Mouse (Mus musculus) embryonic facial prominence, embryonic 15.5 days (tissue): Measurements from ENCODE around the gene Grb10. TPM values are rescaled to one million over a fixed set of nuclear protein-coding genes. Genes with fewer than 3 reads are reported as not detected.

ENCODE experiments used
- ATAC-seq: fragments of 200-750 bp; cut with Nextera tagmentation; 2 replicates; pipeline ENCODE4 v1.8.0; 2017; ENCODE audit warnings: low read depth, moderate TSS enrichment; ENCODE audit not compliant: insufficient number of reproducible peaks, low FRiP score, low TSS enrichment
- H3K27ac ChIP-seq: fragments of 300-500 bp; sonication (generic); replicated peaks from 2 replicates; pipeline ENCODE4 v1.5.1; 2015; ENCODE audit warnings: mild to moderate bottlenecking, inconsistent platforms
- H3K27me3 ChIP-seq: fragments of 300-500 bp; sonication (generic); 2 replicates; pipeline ENCODE4 v1.6.1; 2015; ENCODE audit warnings: inconsistent platforms
- H3K36me3 ChIP-seq: fragments of 300-500 bp; sonication (generic); 2 replicates; pipeline ENCODE4 v1.6.1; 2015; ENCODE audit warnings: mild to moderate bottlenecking, inconsistent platforms
- H3K4me1 ChIP-seq: fragments of 300-500 bp; sonication (generic); 2 replicates; pipeline ENCODE4 v1.6.1; 2015; ENCODE audit warnings: inconsistent platforms
- H3K4me2 ChIP-seq: fragments of 300-500 bp; sonication (generic); replicated peaks from 2 replicates; pipeline ENCODE4 v1.6.1; 2015; ENCODE audit warnings: mild to moderate bottlenecking, inconsistent platforms
- H3K4me3 ChIP-seq: fragments of 300-500 bp; sonication (generic); replicated peaks from 2 replicates; pipeline ENCODE4 v1.5.1; 2015; ENCODE audit warnings: mild to moderate bottlenecking, inconsistent platforms
- H3K9ac ChIP-seq: fragments of 300-500 bp; sonication (generic); 2 replicates; pipeline ENCODE4 v1.6.1; 2015; ENCODE audit warnings: inconsistent platforms
- H3K9me3 ChIP-seq: fragments of 300-500 bp; sonication (generic); replicated peaks from 2 replicates; pipeline ENCODE4 v1.6.1; 2016; ENCODE audit warnings: inconsistent platforms
- WGBS: fragments of 180-500 bp; shearing (Covaris S2); methylation state at CpG from one replicate; pipeline ENCODE4 v1.1.7; 2015; 5-methylcytosine and 5-hydroxymethylcytosine counted together
- polyA plus RNA-seq: library from polyadenylated mRNA; unstranded; fragments of >200 nt; fragmentation: Nextera tagmentation; extraction: Ambion mirVana; gene quantifications from 2 replicates; pipeline ENCODE4 v1.2.1, GENCODE M21; 2015

The Grb10 gene
- polyA plus RNA-seq, 1 experiment from 2014 or later, result 396 TPM

- Histone ChIP-seq H3K36me3 (peaks cover 25% of the 10 kb centered on the region), H3K9me3 (no peaks in the 10 kb centered on the region; the same call in 1 of the 2 replicates), H3K27me3 (no peaks in the 10 kb centered on the region), H3K4me2 (no peak overlapping the region), H3K27ac (no peak overlapping the region), H3K4me3 (no peak overlapping the region), H3K4me1 (peaks cover 21% of the 10 kb centered on the region), H3K9ac (no peak overlapping the region)
- no peak for ATAC-seq
- 83% methylated on average over 8 of the region's 8 CpGs for WGBS
These were observed 71.0 kb downstream of the Grb10 start for GRCm38 (mm10) chr11:11967519-11967918.

GRCm38 (mm10) chr11:11966220-11966619 lies 72.3 kb downstream of the Grb10 start:
- Histone ChIP-seq H3K27ac (0 out of 2 replicates have a peak overlapping the region, but pooled peaks have one; percentile 36), H3K9ac (no peak overlapping the region), H3K9me3 (no peaks in the 10 kb centered on the region; the same call in 1 of the 2 replicates), H3K4me2 (no peak overlapping the region), H3K4me3 (no peak overlapping the region), H3K36me3 (peaks cover 15% of the 10 kb centered on the region), H3K27me3 (no peaks in the 10 kb centered on the region), H3K4me1 (peaks cover 28% of the 10 kb centered on the region)
- ATAC-seq, result no peak
- WGBS, result 80% methylated on average over 3 of the region's 3 CpGs

GRCm38 (mm10) chr11:11965501-11966125 lies 72.9 kb downstream of the Grb10 start:
- Histone ChIP-seq H3K9ac (no peak overlapping the region), H3K9me3 (no peaks in the 10 kb centered on the region), H3K27me3 (no peaks in the 10 kb centered on the region), H3K36me3 (peaks cover 11% of the 10 kb centered on the region), H3K4me3 (no peak overlapping the region), H3K4me1 (peaks cover 34% of the 10 kb centered on the region), H3K4me2 (no peak overlapping the region), H3K27ac (no peak overlapping the region)
- WGBS, result 70% methylated on average over 12 of the region's 12 CpGs
- ATAC-seq, result no peak

- H3K36me3 ChIP-seq, result peaks cover 10% of the 10 kb centered on the region
- WGBS, result 87% methylated on average over 2 of the region's 2 CpGs
These were observed 73.8 kb downstream of the Grb10 start for GRCm38 (mm10) chr11:11964729-11965128.

GRCm38 (mm10) chr11:11963587-11963986 lies 74.9 kb downstream of the Grb10 start:
- H3K36me3 ChIP-seq, result peaks cover 4% of the 10 kb centered on the region; the same call in 1 of the 2 replicates
- no peak overlapping the region for H3K4me3 ChIP-seq
- no peaks in the 10 kb centered on the region for H3K9me3 ChIP-seq
- H3K27me3 ChIP-seq, result no peaks in the 10 kb centered on the region
- peak overlapping the region; percentile 82 for H3K27ac ChIP-seq
- ATAC-seq, result 0 out of 2 replicates have a peak, but pooled peaks have one; percentile 22
- 80% methylated on average over 3 of the region's 3 CpGs for WGBS
- no peak overlapping the region for H3K9ac ChIP-seq
- no peak overlapping the region for H3K4me2 ChIP-seq
- H3K4me1 ChIP-seq, result peaks cover 40% of the 10 kb centered on the region

More at GRCm38 (mm10) chr11:11964729-11965128, 73.8 kb downstream of the Grb10 start:
- no peak for ATAC-seq
- Histone ChIP-seq H3K9ac (no peak overlapping the region), H3K27ac (peak overlapping the region; percentile 51), H3K4me3 (no peak overlapping the region), H3K9me3 (no peaks in the 10 kb centered on the region), H3K4me2 (no peak overlapping the region), H3K27me3 (no peaks in the 10 kb centered on the region), H3K4me1 (peaks cover 43% of the 10 kb centered on the region)

GRCm38 (mm10) chr11:11963065-11963464 lies 75.4 kb downstream of the Grb10 start:
- Histone ChIP-seq H3K36me3 (peaks cover 4% of the 10 kb centered on the region; the same call in 1 of the 2 replicates), H3K27ac (peak overlapping the region; percentile 82), H3K27me3 (no peaks in the 10 kb centered on the region), H3K4me1 (peaks cover 37% of the 10 kb centered on the region), H3K4me3 (no peak overlapping the region), H3K9me3 (no peaks in the 10 kb centered on the region), H3K9ac (no peak overlapping the region), H3K4me2 (no peak overlapping the region)
- WGBS, result 69% methylated on average over 2 of the region's 2 CpGs
- ATAC-seq, result no peak

GRCm38 (mm10) chr11:11962629-11962954 lies 75.9 kb downstream of the Grb10 start:
- peak; percentile 26; the same call in 1 of the 2 replicates for ATAC-seq
- Histone ChIP-seq H3K4me1 (peaks cover 37% of the 10 kb centered on the region), H3K4me2 (no peak overlapping the region), H3K9me3 (no peaks in the 10 kb centered on the region), H3K9ac (no peak overlapping the region), H3K27me3 (no peaks in the 10 kb centered on the region), H3K4me3 (no peak overlapping the region), H3K27ac (peak overlapping the region; percentile 82), H3K36me3 (peaks cover 3% of the 10 kb centered on the region; the same call in 1 of the 2 replicates)
- 12% methylated on average over 5 of the region's 5 CpGs for WGBS

- Histone ChIP-seq H3K4me3 (no peak overlapping the region), H3K4me2 (no peak overlapping the region), H3K9ac (no peak overlapping the region), H3K27ac (peak overlapping the region; percentile 82), H3K4me1 (peaks cover 37% of the 10 kb centered on the region), H3K36me3 (no peaks in the 10 kb centered on the region), H3K27me3 (no peaks in the 10 kb centered on the region), H3K9me3 (no peaks in the 10 kb centered on the region)
- 50% methylated on average over 5 of the region's 5 CpGs for WGBS
- no peak for ATAC-seq
These were observed 76.4 kb downstream of the Grb10 start for GRCm38 (mm10) chr11:11961917-11962628.

- Histone ChIP-seq H3K36me3 (no peaks in the 10 kb centered on the region), H3K4me3 (no peak overlapping the region), H3K4me2 (no peak overlapping the region), H3K27me3 (no peaks in the 10 kb centered on the region), H3K9me3 (no peaks in the 10 kb centered on the region), H3K27ac (peak overlapping the region; percentile 82), H3K9ac (no peak overlapping the region), H3K4me1 (peaks cover 32% of the 10 kb centered on the region)
- 18% methylated on average over 5 of the region's 5 CpGs for WGBS
- ATAC-seq, result no peak
These were observed 77.6 kb downstream of the Grb10 start for GRCm38 (mm10) chr11:11960858-11961257.

- ATAC-seq, result no peak
- H3K27ac ChIP-seq, result peak overlapping the region; percentile 82
- no peak overlapping the region for H3K4me2 ChIP-seq
- no peaks in the 10 kb centered on the region for H3K36me3 ChIP-seq
- H3K9me3 ChIP-seq, result no peaks in the 10 kb centered on the region
- 67% methylated on average over 2 of the region's 2 CpGs for WGBS
- peaks cover 38% of the 10 kb centered on the region for H3K4me1 ChIP-seq
- H3K4me3 ChIP-seq, result no peak overlapping the region
- H3K9ac ChIP-seq, result no peak overlapping the region
- H3K27me3 ChIP-seq, result no peaks in the 10 kb centered on the region
These were observed 78.3 kb downstream of the Grb10 start for GRCm38 (mm10) chr11:11960227-11960626.

- Histone ChIP-seq H3K4me3 (no peak overlapping the region), H3K9me3 (no peaks in the 10 kb centered on the region), H3K27ac (no peak overlapping the region), H3K9ac (no peak overlapping the region), H3K4me1 (peaks cover 53% of the 10 kb centered on the region), H3K27me3 (no peaks in the 10 kb centered on the region), H3K4me2 (no peak overlapping the region), H3K36me3 (0 out of 2 replicates have a peak, but pooled peaks cover 6% of the 10 kb centered on the region)
- no peak for ATAC-seq
- WGBS, result 85% methylated on average over 2 of the region's 2 CpGs
These were observed 80.0 kb downstream of the Grb10 start for GRCm38 (mm10) chr11:11958479-11958878.
